Mouse (Mus musculus): ENCODE data around the gene Ppm1b. TPM values are rescaled to one million over a fixed set of nuclear protein-coding genes. Genes with fewer than 3 reads are reported as not detected.
A peak's percentile ranks its signal among the peaks of the same experiment; 100 is the strongest.

The Ppm1b gene
- total RNA-seq, 2 experiments from 2014 or later = 41.4 to 46.0 TPM

DNA sequence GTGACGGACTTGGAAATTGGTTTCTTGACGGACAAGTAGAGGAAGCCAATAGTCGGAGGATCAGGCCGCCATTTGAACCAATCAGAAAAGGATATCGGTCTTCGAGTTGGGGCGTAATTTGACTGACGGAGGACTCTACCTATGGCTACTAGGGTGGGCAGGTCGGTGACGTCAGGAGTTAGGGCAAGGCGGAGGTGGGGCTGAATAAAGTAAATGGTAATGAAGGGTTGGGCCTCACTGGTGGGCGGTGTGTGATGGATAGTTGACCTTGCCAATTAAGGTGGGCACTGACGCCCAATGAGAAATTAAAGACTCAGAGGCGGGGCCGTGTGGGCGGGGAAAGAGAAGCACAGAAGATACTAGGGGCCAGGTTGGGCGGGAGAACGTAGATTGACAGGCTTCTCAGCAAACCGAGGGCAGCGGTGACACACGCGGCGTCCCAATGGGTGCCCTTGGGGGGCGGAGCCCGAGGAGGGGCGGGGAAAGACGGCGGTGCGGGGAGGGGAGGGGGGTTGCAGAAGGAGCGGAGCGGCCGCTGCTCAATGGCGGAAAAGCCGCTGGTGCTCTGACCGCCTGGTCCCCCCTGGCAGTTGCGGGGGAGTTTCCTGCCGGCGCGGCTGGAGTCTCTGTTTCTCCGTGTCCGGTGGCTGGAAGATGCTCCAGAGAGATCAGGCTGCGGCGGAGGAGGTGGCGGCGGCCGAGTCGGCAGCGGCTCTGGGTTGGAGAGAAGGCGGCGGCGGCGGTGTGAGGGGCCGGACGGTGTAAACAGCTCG lies 1.1 kb downstream of the Ppm1b start:
- ATAC-seq (ENCODE audit: poor library complexity, severe bottlenecking) = peak; percentile 75

DNA sequence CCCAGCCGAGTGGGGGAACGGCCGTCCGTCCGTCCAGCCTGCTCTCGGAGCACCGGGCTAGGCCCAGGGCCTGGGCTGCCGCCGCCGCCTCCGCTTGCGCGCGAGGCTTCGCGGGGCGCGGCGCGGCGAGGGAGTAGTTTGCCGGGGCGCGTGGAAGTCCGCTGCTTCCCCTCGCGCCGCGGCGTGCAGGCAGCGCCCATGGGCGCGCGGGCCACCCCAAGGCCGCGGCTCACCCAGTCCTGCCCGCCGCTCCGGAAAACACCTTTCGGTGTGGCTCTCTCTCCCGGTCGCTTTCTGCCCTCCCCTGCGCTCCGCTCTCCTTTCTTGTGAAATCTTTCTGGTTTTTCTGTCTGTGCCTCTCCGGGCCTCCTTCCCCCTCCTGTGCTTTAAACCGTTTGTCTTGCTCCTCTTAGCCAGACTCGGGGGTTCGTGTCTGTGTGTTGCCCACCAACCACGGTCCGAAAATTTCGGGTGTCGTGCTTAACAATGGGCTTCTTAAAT lies 1.9 kb downstream of the Ppm1b start:
- peak; percentile 7; the same call in 1 of the 2 replicates for ATAC-seq (ENCODE audit: poor library complexity, severe bottlenecking)

DNA sequence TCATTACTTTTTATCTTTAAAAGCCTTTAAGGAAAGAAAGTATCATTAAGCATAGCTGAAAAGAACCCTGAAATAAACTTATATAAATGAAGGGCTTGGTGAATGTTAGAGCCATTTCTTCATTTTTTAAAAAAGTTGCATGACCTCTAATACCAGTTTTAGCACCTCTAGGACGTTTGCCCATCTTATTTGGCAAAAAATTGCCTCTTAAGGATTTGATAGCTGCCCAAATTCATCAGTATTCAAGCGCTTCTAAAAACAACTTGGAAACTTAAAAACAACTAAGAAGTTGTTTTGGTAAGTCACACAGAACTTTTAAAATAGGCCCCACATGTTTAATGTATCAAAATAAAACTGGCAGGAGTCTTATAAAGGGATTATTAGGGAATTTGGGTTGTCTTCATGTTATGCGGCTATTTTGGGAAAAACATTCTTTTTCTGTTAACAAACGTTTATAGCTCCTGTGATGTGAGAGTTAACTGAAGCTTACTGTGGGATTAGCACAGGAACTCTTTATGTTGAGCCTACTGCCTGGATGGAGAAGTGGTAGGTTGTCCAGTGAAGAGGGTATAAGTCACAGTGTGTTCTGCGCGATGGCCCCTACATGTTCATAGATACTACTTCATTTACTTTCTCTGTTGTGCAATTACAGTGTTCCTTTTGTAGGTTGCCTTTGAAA lies 2.6 kb downstream of the Ppm1b start:
- no peak for ATAC-seq (ENCODE audit: poor library complexity, severe bottlenecking)

DNA sequence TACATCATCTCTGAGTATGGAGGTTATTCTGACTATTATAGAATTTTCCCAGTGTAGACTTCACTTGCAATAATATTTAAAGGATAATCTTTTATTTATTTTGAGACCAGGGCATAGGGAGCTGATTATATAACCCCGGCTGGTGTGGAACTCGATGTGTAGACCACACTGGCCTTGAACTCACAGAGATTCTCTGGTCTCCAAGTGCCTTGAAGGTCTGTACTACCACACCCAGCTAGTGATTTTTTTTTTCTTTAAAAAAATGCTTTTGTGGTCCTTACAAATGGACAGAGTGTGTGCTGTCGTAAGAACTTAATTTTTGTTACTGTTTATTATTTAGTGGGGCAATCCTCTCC lies 3.1 kb downstream of the Ppm1b start:
- ATAC-seq (ENCODE audit: poor library complexity, severe bottlenecking) = no peak

DNA sequence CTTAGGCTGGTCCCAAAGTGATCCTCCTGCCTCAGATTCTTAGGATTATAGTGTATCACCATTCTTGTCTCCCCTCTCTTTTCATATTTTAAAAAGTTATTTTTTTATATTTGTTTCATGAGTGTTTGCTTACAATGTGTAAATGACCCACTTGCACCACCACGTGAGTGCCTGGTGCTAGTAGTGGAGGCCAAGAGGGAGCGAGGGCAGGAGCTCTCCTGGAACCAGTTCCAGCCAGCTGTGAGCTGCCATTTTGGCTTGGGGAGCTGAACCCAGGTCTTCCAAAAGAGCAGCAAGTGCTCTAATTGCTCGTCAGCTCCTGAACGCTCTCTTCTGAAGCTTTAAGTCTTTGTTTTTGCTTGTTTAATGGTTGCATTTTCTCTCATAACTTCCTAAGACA lies 3.6 kb downstream of the Ppm1b start:
- no peak for ATAC-seq (ENCODE audit: poor library complexity, severe bottlenecking)

DNA sequence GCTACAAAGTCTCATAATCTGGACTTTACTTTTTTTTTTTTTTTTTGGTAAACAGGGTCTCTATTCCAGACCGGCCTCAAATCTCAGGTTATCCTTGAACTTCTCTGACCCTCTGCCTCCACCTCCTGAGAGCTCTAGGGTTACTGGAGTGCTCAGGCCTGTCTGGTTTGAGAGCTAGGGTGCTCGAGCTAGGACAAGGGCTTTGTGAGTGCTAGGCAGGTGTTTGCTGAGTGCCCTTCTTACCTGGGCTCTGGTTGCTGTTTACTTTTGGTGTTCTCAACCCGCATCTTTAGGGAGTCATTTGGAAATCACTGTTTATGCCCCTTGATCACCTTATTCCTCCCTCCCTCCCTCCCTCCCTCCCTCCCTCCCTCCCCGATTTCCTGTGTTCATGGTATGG lies 5.5 kb downstream of the Ppm1b start:
- no peak for ATAC-seq (ENCODE audit: poor library complexity, severe bottlenecking)

DNA sequence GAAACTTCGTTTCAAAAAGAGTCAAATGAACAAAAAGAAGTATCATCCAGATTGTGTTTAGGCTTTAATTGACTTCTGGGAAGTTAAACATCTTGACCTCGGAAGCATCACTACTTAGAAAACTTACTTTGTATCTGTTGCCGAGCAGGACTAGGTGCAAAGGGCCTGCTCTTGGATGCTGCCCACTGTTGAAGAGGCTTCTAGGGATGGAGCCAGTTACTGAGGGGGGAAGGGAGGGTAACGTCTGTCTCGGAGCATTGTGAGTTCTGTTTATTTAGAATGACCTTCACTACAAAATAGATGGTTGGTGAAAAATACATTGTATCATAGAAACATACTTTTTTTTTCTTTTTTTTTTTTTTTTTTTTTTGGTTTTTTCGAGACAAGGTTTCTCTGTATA lies 7.1 kb downstream of the Ppm1b start:
- ATAC-seq (ENCODE audit: poor library complexity, severe bottlenecking) = no peak

DNA sequence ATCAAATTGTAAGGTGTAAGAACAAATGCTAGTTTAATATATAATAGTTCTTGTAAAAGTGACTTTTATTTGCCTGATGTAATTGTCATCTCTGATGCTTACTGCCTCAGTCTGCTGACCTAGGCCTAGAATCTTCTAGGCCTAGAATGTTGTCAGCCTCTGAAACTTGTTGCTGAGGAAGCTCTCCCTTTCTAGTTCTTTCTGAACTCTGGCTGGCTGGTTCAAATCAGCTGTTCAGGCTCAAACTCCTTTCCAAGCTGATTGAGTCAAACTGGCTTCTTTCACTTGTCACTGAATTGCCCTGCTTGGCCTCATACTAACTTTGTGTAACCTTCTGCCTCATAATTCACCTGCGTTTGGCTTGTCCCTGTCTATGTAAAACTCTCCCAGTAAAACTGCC lies 9.7 kb downstream of the Ppm1b start:
- ATAC-seq (ENCODE audit: poor library complexity, severe bottlenecking) = no peak

DNA sequence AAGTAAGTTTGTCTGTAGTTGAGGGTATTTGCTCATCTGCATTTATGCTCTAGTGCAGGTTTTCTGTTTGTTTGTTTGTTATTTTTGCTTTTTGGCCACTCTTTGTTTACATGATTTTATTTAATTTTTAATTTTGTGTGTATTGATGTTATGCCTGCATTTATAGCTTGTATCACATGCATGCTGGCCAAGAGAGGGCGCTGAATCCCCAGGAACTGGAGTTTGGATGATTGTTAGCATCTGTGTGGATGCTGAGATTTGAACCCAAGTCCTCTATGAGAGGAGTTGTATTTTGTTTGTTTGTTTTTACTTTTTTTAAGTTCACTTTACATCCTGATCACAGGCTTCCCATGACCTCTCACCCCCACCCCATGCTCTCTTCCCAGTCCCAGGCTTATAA lies 10.5 kb downstream of the Ppm1b start:
- no peak for ATAC-seq (ENCODE audit: poor library complexity, severe bottlenecking)

DNA sequence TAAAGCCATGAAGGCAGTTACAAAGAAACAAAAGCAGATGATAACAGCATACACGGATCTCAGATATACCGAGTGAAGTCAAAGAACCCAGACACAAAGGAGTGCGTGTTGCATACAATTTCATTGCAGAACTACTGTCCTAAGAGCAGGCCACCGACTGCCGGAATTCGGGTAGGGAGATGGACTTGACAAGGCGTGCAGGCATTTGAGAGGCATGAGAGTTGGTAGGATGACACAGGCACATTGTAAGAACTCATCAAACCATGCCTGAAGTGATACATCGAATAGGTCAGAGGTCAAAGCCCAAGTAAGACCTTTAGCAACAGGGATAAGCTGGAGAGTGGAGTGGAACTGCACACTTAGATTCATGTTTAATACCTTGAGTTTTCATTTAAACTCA lies 13.4 kb downstream of the Ppm1b start:
- ATAC-seq (ENCODE audit: poor library complexity, severe bottlenecking) = no peak

DNA sequence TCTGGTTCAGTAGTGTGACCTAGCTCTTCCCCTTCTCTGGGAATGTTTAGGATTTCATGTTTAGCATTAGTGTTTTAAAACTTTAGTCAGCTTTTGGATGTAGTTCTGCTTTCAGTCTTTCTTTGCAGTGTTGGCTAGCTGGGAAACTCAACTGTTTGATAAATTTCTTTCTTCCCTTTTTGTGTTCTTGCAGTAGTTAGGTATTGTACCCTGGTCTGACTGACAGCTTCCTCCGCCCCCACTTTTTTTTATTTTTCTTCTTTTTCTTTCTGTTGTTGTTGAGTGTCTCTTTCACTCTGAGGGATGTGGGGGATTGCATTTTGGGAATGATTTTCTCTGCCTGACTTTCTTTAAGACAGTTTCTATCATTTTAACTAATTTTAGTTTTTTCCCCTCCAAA lies 25.2 kb downstream of the Ppm1b start:
- ATAC-seq (ENCODE audit: poor library complexity, severe bottlenecking) = peak; percentile 82

DNA sequence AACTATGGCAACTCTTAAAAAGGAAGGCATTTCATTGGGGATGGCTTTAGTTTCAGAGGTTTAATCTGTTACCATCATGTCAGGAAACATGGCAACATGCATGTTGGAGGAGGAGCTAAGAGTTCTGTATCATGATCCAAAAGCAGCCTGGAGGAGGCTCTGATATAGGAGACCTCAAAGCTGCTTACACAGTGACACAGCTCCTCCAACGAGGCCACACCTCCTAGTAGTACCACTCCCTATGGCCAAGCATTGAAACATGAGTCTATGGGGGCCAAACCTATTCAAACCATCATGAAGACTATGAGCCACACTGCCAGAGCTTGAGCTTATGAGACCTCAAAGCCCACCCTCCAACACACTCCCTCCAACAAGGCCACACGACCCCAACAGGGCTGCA lies 26.2 kb downstream of the Ppm1b start:
- no peak for ATAC-seq (ENCODE audit: poor library complexity, severe bottlenecking)

DNA sequence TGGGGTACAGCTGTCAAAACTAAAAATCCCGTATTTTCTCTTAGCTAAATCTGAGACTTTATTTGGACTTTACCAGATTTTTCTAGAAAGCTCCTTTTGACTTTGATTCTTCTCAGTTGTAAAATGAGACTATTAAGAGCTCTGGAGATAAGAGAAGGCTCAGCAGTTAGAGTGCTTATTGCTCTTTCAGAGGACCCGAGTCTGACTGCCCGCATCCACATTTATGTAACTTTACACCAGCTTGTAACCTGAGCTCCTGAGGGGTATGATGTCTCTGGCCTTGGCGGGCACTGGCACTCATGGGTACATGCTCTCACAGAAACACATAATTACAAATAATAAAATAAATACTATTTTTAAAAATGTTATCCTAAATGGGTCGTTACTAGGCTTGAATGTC lies 29.8 kb downstream of the Ppm1b start:
- no peak for ATAC-seq (ENCODE audit: poor library complexity, severe bottlenecking)

DNA sequence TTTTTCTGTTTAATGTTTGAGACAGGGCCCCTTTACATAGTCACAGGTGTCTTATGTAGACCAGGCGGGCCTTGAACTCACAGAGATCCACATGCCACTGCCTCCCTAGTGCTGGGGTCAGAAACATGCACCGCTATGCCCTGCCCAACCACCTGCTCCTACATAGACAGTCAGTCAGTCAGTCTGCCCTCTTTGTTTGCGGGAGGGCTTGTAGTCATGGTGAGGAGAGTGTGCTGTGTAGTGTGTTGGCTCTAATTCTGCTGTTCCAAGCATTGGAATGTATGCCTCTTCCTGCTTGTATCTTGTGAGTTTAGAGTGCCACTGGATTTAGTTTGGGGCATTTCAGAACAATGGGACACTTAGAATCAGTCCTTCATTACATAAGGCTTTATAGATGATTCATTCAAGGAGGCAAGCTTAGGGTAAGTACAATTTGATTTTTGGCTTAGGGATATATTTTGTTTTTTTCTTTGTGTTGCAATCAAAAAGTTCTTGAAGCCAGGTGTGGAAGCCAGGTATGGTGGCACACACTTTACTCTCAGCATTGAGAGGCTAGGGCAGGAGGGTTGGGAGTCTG lies 31.4 kb downstream of the Ppm1b start:
- no peak for ATAC-seq (ENCODE audit: poor library complexity, severe bottlenecking)

DNA sequence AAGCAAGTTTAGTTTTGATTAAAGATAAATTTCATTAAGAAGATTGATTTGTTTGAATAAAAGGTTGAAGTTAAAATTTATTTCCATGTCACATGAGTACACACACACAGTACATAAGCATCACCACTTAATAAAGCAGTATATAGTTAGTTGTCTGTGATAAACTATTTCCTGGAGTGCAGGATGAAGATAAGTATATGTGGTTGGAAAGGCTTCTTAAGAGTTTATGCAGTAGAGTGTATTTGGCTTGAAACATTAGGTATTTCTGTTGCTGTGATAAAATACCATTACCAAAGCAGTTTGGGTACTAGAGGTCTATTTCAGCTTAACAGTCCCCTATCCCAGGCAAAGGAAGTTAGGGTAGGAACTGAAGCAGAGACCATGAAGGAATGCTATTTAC lies 32.0 kb downstream of the Ppm1b start:
- no peak for ATAC-seq (ENCODE audit: poor library complexity, severe bottlenecking)

DNA sequence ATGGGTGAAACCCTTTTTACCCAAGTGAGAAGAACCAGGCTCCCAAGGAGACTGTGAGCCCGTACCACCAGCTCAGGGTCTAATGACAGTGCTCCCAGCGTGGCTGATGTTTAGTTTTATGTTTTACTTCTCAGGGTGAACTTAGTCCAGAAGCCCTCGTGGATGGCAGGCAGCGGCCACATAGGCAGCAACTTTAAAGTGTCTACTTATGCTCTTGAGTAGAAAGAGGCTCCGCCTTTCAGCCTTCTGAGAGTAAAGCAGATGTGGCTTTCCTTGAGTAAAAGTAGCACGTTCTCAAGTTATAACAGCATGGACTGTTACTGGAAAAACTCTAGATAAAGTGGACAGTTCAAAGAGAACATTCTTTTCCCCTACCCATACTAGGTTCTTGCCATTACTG lies 39.3 kb downstream of the Ppm1b start:
- no peak for ATAC-seq (ENCODE audit: poor library complexity, severe bottlenecking)

DNA sequence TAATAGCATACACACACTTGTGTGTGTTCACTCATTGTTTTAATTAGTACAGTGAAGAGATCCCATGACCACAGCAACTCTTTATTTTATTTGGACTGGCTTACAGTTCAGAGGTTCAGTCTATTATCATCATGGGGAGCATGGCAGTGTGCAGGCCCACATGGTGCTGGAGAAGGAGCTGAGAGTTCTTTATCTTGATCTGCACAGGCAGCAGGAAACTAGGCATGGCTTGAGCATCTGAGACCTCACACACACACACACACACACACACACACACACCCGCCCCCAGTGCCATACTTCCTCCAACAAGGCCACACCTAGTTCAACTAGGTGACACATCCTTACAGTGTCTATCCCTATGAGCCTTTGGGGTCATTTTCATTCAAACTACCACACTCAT lies 41.1 kb downstream of the Ppm1b start:
- 0 out of 2 replicates have a peak, but pooled peaks have one; percentile 45 for ATAC-seq (ENCODE audit: poor library complexity, severe bottlenecking)

DNA sequence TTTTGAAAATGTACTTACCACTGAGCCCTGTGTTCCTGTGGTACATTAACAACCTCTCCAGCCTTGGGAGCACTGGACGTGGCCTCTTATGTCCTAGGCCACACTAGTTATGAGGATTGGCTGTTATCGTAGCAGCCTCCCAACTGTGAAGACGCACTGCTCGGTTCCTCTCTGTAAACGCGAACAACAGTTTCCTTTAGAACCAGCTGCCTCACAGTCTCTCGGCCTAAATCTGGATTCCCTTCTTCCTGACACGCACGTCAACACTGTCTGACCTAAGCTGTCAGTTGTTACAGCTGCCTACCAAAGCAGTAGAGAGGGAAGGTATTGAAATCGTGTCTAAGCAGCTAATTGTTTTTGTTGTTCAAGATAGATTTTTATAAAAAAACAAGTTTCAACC lies 43.1 kb downstream of the Ppm1b start:
- no peak for ATAC-seq (ENCODE audit: poor library complexity, severe bottlenecking)

DNA sequence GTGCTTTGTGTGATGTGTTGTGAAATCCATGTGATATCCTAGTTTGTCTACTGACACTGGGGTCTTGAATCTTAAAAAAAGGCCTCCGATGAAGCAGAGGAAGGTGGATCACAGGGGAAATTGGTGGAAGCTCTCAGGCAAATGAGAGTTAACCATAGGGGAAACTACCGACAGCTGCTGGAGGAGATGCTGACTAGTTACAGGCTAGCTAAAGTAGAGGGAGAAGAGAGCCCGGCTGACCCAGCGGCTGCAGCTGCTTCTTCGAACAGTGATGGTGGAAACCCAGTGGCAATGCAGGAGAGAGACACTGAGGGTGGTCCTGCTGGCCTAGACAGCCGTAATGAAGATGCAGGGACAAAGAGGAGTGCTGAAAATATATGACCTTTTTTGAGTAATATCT lies 56.9 kb downstream of the Ppm1b start:
- ATAC-seq (ENCODE audit: poor library complexity, severe bottlenecking) = no peak

DNA sequence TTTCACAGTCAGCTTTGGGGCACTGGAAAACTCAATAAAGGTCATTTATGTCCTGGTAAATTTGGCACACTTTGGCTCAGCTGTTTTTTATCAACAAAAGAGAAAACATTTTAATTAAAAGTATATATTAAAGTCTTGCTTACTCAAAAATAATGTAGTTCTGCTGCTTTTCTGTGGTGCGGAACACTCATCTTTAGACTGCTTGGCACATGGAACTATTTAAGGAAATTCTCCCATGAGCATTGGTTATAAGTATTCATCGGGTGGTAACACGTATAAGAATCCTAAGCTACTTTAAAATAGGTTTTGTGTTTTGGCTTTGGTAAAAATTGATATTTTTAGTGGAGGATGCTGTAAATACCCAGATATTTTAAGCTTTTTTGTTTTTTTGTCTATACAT lies 58.1 kb downstream of the Ppm1b start:
- ATAC-seq (ENCODE audit: poor library complexity, severe bottlenecking) = no peak

DNA sequence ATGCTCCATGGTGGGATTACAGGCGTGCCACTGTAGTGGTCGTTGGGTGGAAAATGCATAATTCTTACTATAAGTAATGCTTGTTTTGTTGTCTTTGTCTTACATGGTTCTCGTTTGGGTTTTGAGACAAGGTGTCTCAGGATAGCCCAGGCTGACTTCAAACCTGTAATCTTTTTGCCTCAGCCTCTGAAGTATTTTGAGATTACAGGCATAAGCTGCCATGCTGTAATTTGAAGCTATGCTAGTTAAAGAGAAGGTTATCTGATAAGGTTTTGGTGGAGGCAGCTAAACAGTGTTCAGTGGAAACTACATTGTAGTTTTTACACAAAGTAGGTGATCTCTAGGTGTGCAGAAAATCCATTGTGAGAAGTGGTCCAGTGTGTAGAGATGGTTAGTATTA lies 61.8 kb downstream of the Ppm1b start:
- no peak for ATAC-seq (ENCODE audit: poor library complexity, severe bottlenecking)

DNA sequence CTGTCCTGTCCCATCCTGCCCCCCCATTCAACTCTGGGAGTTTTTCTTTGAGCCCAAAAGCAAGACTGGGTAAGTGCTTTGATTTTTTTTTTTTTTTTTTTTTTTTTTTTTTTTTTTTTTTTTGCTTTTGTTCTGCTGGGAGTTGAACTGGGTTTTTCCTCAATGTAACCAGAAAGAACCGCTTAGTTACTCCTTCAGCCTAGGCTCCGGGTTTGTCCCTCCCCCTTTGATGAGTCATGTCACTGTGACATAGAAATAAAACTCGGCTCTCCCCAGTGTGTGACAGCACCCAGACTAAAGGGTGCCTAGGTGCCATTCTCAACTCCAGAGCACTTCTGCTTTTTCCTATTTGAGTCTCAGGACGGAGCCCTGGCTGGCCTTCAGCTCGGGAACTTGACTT lies 62.3 kb downstream of the Ppm1b start:
- peak; percentile 85 for ATAC-seq (ENCODE audit: poor library complexity, severe bottlenecking)

All from megakaryocyte, adult 5-6 weeks (primary cell).